Mouse (Mus musculus) neural tube, embryonic 11.5 days (tissue): Measurements from ENCODE around the gene Borcs8. TPM values are rescaled to one million over a fixed set of nuclear protein-coding genes. Genes with fewer than 3 reads are reported as not detected.

Experiments
- ATAC-seq: fragments of 200-750 bp; cut with Nextera tagmentation; 2 replicates; pipeline ENCODE4 v1.8.0; 2017; ENCODE audit warnings: moderate number of reproducible peaks, mild to moderate bottlenecking, moderate TSS enrichment, moderate library complexity; ENCODE audit not compliant: insufficient read depth, low FRiP score, low TSS enrichment
- DNase-seq: peaks from one replicate; pipeline ENCODE4 v3.0.0-alpha.2; 2015; ENCODE audit warnings: low spot score
- H3K27ac ChIP-seq: fragments of 300-500 bp; sonication (generic); 2 replicates; pipeline ENCODE4 v1.5.1; 2014; ENCODE audit warnings: low read depth, mild to moderate bottlenecking, low read length
- H3K27me3 ChIP-seq: fragments of 300-500 bp; sonication (generic); 2 replicates; pipeline ENCODE4 v1.6.1; 2014; ENCODE audit warnings: mild to moderate bottlenecking, low read length, mixed read lengths; ENCODE audit not compliant: control insufficient read depth, insufficient read depth
- H3K36me3 ChIP-seq: fragments of 300-500 bp; sonication (generic); 2 replicates; pipeline ENCODE4 v1.6.1; 2014; ENCODE audit warnings: mild to moderate bottlenecking, low read length, moderate library complexity, mixed read lengths; ENCODE audit not compliant: control insufficient read depth, insufficient read depth
- H3K4me1 ChIP-seq: fragments of 300-500 bp; sonication (generic); 2 replicates; pipeline ENCODE4 v1.6.1; 2014; ENCODE audit warnings: low read length, mixed read lengths; ENCODE audit not compliant: control insufficient read depth, insufficient read depth
- H3K4me2 ChIP-seq: fragments of 300-500 bp; sonication (generic); 2 replicates; pipeline ENCODE4 v1.6.1; 2014; ENCODE audit warnings: low read depth, mild to moderate bottlenecking, moderate library complexity
- H3K4me3 ChIP-seq: fragments of 300-500 bp; sonication (generic); 2 replicates; pipeline ENCODE4 v1.5.1; 2014; ENCODE audit warnings: low read depth, low read length
- H3K9ac ChIP-seq: fragments of 300-500 bp; sonication (generic); 2 replicates; pipeline ENCODE4 v1.6.1; 2014; ENCODE audit warnings: mild to moderate bottlenecking, low read length
- H3K9me3 ChIP-seq: fragments of 300-500 bp; sonication (generic); 2 replicates; pipeline ENCODE4 v1.6.1; 2016; ENCODE audit warnings: low read length; ENCODE audit not compliant: control insufficient read depth
- WGBS: fragments of 180-500 bp; shearing (Covaris S2); extraction: QIAGEN DNeasy Blood & Tissue Kit; methylation state at CpG from one replicate; pipeline ENCODE4 v1.1.7; 2014; 5-methylcytosine and 5-hydroxymethylcytosine counted together
- polyA plus RNA-seq: library from polyadenylated mRNA; unstranded; fragments of >200 nt; fragmentation: Nextera tagmentation; extraction: Ambion mirVana; gene quantifications from 2 replicates; pipeline ENCODE4 v1.2.1, GENCODE M21; 2014

Gene Borcs8
- polyA plus RNA-seq, 1 experiment from 2014 or later = 52.2 TPM

DNA sequence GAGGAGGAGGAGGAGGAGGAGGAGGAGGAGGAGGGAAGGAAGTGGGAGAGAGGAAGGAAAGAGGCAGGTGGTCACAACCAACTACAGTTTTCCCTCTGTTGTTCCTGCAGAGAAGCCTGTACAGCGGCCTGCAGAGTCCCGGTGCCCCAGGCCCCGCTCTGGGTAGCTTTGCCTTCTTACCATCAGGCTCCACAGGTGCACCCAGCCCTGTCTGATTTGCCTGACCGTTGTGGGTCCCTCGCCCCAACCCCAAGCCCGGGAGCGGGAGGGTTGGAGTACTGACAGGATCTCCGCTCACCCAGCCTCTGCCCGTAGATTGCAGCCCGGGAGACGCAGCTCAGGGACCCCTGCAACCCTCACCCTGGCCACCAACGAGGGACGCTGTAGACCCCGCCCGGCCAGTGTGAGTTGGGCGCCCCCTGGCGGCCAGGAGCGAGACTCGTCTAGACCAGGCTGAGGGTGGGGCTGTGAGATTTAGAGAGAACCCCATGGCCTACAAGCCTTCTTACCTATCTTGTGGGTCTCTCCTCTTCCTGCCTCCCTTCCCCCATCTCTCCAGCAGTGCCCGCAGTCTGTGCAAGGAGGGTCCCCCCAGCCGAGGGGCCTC, 27.3 kb downstream of the Borcs8 start:
- H3K4me3 ChIP-seq = peak overlapping the region; percentile 16; the same call in 1 of the 2 replicates
- peak overlapping the region; percentile 18; the same call in 1 of the 2 replicates for H3K9ac ChIP-seq
- no peak overlapping the region for H3K27ac ChIP-seq
- H3K4me2 ChIP-seq = peak overlapping the region; percentile 42
- H3K4me1 ChIP-seq = 0 out of 2 replicates have a peak, but pooled peaks cover 3% of the 10 kb centered on the region
- DNase-seq (peak; percentile 88), ATAC-seq (peak; percentile 89)
- peaks cover 9% of the 10 kb centered on the region for H3K27me3 ChIP-seq
- no peaks in the 10 kb centered on the region for H3K9me3 ChIP-seq
- WGBS = 3% methylated on average over 20 of the region's 21 CpGs
- no peaks in the 10 kb centered on the region for H3K36me3 ChIP-seq

DNA sequence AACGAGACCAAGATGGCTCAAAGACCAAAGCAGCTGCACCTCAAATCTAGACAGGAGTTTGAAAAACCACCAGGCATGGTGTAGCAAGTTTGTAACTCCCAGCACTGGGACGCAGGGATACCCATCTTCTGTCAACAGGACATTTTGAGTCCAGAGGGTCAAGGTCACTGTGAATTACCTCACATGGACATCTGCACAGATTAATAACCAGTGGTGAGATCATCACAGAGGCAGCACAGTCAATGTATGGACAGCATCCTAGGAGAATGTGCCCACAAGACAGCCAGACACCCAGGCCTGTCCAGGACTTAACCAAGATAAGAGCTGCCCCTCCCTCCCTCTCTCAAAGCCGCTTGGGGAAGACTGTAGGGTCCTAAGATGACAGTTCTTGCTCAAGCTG, 30.8 kb downstream of the Borcs8 start:
- ATAC-seq (no peak), DNase-seq (no peak)
- 87% methylated on average over 3 of the region's 3 CpGs for WGBS
- Histone ChIP-seq H3K9me3 (no peaks in the 10 kb centered on the region), H3K27me3 (peaks cover 9% of the 10 kb centered on the region), H3K36me3 (no peaks in the 10 kb centered on the region), H3K4me3 (no peak overlapping the region), H3K4me2 (no peak overlapping the region), H3K4me1 (0 out of 2 replicates have a peak, but pooled peaks cover 3% of the 10 kb centered on the region), H3K9ac (no peak overlapping the region), H3K27ac (no peak overlapping the region)

DNA sequence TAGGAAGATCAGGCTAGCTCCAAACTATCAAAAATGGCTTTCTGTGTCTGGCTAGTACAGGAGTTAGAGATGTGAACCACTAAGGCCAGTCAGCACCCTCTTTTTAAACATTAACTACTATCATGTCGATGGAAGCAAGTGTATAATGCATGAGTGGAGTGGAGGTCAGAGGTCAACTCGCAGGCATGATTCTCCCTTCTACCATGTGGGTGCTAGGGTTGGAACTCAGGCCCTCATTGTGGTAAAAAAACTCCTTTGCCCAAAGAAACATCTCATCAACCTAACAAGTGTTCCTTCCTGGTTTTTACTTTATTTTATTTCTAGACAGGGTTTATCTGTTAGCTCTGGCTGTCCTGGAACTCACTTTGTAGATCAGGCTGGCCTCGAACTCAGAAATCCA, 31.4 kb downstream of the Borcs8 start:
- peaks cover 6% of the 10 kb centered on the region for H3K27me3 ChIP-seq
- ATAC-seq (no peak), DNase-seq (no peak)
- H3K9ac ChIP-seq = no peak overlapping the region
- 80% methylated on average over 3 of the region's 3 CpGs for WGBS
- H3K4me3 ChIP-seq = no peak overlapping the region
- 0 out of 2 replicates have a peak, but pooled peaks cover 3% of the 10 kb centered on the region for H3K4me1 ChIP-seq
- no peaks in the 10 kb centered on the region for H3K9me3 ChIP-seq
- no peak overlapping the region for H3K4me2 ChIP-seq
- H3K27ac ChIP-seq = no peak overlapping the region
- H3K36me3 ChIP-seq = no peaks in the 10 kb centered on the region

DNA sequence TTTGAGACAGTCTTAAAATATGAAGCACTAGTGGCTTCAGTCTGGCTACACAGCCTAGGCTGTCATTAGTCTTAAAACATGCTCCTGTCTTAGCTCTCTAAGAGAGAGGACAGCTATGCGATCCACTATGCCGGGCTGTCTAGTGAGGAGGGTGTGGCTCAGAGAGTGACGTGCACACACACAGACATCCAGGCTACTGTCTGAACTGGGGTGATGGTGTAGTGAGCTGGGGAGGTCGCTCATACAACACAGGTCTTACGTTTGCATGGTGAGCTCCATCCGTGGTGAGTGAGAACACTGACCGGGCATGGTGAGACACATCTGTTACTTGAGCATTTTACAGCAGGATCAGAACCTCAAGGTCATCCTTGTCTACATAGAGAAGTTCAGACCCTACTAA, 31.9 kb downstream of the Borcs8 start:
- H3K27me3 ChIP-seq = peaks cover 2% of the 10 kb centered on the region; the same call in 1 of the 2 replicates
- WGBS = 91% methylated on average over 7 of the region's 7 CpGs
- DNase-seq = no peak
- H3K9me3 ChIP-seq = no peaks in the 10 kb centered on the region
- no peak overlapping the region for H3K4me2 ChIP-seq
- 0 out of 2 replicates have a peak, but pooled peaks cover 3% of the 10 kb centered on the region for H3K4me1 ChIP-seq
- H3K4me3 ChIP-seq = no peak overlapping the region
- no peak for ATAC-seq
- no peak overlapping the region for H3K27ac ChIP-seq
- no peaks in the 10 kb centered on the region for H3K36me3 ChIP-seq
- no peak overlapping the region for H3K9ac ChIP-seq

DNA sequence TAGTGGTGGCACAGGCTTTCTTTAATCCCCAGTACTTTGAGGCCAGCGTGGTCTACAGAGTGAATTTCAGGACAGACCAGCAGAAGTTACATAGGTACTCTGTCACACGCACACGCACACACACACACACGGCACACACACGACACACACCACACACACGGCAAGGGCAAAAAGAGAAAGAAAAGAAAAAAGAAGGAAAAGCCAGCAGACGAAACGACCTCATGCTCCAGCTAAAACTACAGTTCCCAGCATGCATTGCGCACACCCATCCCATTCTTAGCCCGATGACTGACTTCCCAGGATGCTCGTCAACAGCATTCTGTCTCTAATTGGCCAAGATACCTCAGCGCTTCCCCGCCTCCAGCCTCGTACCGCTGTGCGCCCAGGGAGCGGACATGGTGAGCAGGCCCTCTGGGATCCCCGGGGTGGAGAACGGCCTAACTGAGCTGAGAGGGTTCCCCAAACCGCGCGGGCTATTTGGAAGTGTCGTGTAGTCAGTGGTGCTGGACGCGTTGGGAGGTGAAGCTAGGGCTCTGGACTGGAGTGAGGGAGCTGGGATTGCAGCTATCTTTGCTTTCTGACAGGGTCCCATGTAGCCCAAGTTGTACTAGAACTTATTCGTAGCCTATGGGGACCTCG, 32.9 kb downstream of the Borcs8 start, which contains the start of gene Tmem161a:
TSS of gene Tmem161a (plus strand) at position 314 of the 639 bp plus-strand sequence.
- no peak within 1 kb of the TSS for H3K27ac ChIP-seq
- H3K9ac ChIP-seq = peak within 1 kb of the TSS; percentile 75
- H3K4me1 ChIP-seq = no peaks in the 10 kb centered on the region
- peaks cover 2% of the 10 kb centered on the region for H3K36me3 ChIP-seq
- peak; percentile 90 for DNase-seq
- peak within 1 kb of the TSS; percentile 57 for H3K4me3 ChIP-seq
- H3K4me2 ChIP-seq = peak within 1 kb of the TSS; percentile 52
- no peaks in the 10 kb centered on the region for H3K27me3 ChIP-seq
- no peaks in the 10 kb centered on the region for H3K9me3 ChIP-seq
- WGBS = 2% methylated on average over 27 of the region's 27 CpGs
- peak; percentile 94 for ATAC-seq

DNA sequence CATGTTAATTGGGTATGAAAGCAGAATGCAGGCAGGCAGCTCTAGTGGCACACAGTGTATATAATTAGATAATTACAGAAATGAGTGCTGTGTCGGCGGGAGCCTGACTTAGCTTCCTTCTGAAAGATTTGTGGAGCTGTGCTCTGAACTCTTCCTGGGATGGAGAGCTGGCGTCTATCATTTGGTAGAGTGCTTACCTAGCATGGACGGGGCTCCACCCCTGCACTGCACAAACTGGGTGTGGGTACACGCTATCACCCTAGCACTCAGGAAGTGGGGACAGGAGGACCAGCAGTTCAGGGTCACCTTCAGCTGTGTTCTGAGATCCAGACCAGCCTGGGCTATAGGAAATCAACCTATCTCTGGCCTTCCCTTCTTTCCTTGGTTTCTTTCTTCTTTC, 34.0 kb downstream of the Borcs8 start:
- ATAC-seq = no peak
- Histone ChIP-seq H3K9me3 (no peaks in the 10 kb centered on the region), H3K27me3 (no peaks in the 10 kb centered on the region), H3K4me1 (no peaks in the 10 kb centered on the region), H3K36me3 (peaks cover 2% of the 10 kb centered on the region), H3K4me2 (no peak overlapping the region), H3K27ac (no peak overlapping the region), H3K4me3 (peak overlapping the region; percentile 8; the same call in 1 of the 2 replicates), H3K9ac (no peak overlapping the region)
- WGBS = 87% methylated on average over 5 of the region's 5 CpGs
- DNase-seq = no peak

DNA sequence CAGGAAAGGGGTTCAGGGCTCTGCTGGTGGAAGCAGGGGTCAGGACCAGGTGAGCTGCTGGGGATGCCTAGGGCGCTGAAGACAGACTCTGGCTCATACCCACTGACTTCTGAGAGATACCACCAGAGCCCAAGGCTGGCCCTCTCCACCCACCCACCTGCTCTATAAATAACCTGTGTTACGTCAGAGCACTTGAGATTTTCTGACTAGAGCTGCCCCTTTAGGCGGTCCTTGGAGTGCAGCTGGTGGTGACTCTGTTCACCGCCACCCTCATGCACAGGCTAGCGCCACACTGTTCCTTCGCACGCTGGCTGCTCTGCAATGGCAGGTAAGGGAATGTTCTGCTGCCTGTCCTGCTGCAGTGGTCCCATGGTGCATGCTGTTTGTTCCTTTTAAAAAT, 34.8 kb downstream of the Borcs8 start:
- Histone ChIP-seq H3K4me3 (no peak overlapping the region), H3K4me2 (no peak overlapping the region), H3K36me3 (peaks cover 4% of the 10 kb centered on the region), H3K9ac (no peak overlapping the region), H3K27me3 (no peaks in the 10 kb centered on the region), H3K4me1 (no peaks in the 10 kb centered on the region), H3K9me3 (no peaks in the 10 kb centered on the region), H3K27ac (no peak overlapping the region)
- DNase-seq (no peak), ATAC-seq (no peak)
- 89% methylated on average over 7 of the region's 7 CpGs for WGBS

DNA sequence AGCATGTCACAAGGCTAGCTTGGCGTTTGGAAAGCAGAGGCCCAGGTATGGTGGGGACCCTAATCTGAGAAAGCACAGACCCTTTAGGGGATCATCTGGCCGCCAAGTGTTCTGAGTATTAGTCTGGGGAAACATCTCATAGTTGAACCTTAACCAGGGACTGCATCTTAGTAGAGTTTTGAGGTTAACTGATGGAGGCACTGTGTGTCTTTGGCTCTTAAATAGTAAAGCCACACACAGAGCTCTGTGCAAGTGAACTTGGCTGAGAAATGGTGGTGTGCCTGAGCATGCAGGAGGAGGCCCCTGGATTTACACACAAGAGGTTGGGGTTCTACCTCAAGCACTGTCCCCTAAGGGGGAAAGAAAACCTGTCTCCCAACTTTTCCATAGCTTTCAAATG, 38.9 kb downstream of the Borcs8 start:
- Histone ChIP-seq H3K4me1 (no peaks in the 10 kb centered on the region), H3K36me3 (peaks cover 8% of the 10 kb centered on the region)
- WGBS = 86% methylated on average over 2 of the region's 2 CpGs

DNA sequence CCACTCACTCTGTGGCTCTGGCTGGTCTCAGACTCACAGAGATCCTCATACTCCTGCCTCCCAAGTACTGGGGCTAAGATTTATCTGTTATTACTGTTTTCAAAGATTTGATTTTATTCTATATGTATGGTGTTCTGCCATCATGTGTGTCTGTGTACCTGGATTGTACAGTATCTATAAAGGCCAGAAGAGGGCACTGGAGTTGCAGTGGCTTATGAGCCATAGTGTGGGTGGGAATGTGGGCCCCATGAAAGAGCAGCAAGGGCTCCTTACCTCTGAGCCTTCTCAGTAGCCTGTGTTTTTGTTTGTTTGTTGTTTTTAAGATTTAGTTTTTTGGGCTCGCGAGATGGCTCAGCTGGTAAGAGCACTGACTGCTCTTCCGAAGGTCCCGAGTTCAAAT, 39.8 kb downstream of the Borcs8 start:
- Histone ChIP-seq H3K4me2 (no peak overlapping the region), H3K4me1 (no peaks in the 10 kb centered on the region), H3K27me3 (no peaks in the 10 kb centered on the region), H3K9me3 (no peaks in the 10 kb centered on the region), H3K4me3 (no peak overlapping the region), H3K36me3 (peaks cover 8% of the 10 kb centered on the region), H3K27ac (no peak overlapping the region), H3K9ac (no peak overlapping the region)
- ATAC-seq (no peak), DNase-seq (no peak)
- 100% methylated on average over 4 of the region's 4 CpGs for WGBS

More for the DNA sequence above, 38.9 kb downstream of the Borcs8 start:
- Histone ChIP-seq H3K27me3 (no peaks in the 10 kb centered on the region), H3K4me3 (no peak overlapping the region), H3K4me2 (no peak overlapping the region), H3K9me3 (no peaks in the 10 kb centered on the region), H3K27ac (no peak overlapping the region), H3K9ac (no peak overlapping the region)
- ATAC-seq (no peak), DNase-seq (no peak)
